Mouse (Mus musculus) ES-E14 (cell line): Measurements from ENCODE around the gene Dock6. TPM values are rescaled to one million over a fixed set of nuclear protein-coding genes. Genes with fewer than 3 reads are reported as not detected.

Experiments used
- DNase-seq: peaks from one replicate; pipeline ENCODE4 v3.0.0-alpha.2; 2013; ENCODE audit warnings: low read depth, low spot score
- H3K27ac ChIP-seq: 2 replicates; pipeline ENCODE4 v1.5.1; 2012; ENCODE audit warnings: low read depth, mild to moderate bottlenecking, low read length, moderate library complexity, mixed read lengths; ENCODE audit not compliant: poor library complexity, insufficient read depth, severe bottlenecking
- H3K36me3 ChIP-seq: 2 replicates; pipeline ENCODE4 v1.6.1; 2012; ENCODE audit warnings: mild to moderate bottlenecking, low read length, moderate library complexity, mixed read lengths; ENCODE audit not compliant: control insufficient read depth, poor library complexity, insufficient read depth, severe bottlenecking
- H3K4me1 ChIP-seq, 2 experiments: fragments of 150-350 bp in 1 of 2; sonication (generic) in 1 of 2; 2 replicates each; pipeline ENCODE4 v1.6.1; 2012; ENCODE audit warnings: low read length in 2 of 2, mild to moderate bottlenecking in 1 of 2, mixed read lengths in 1 of 2; ENCODE audit not compliant: control insufficient read depth in 2 of 2, insufficient read depth in 2 of 2, poor library complexity in 1 of 2
- H3K4me3 ChIP-seq, 2 experiments: fragments of 150-350 bp in 1 of 2; sonication (generic) in 1 of 2; 2 replicates each; pipeline ENCODE4 v1.5.1; 2012; ENCODE audit warnings: low read length in 2 of 2, low read depth in 1 of 2, mild to moderate bottlenecking in 1 of 2, mixed read lengths in 1 of 2; ENCODE audit not compliant: insufficient read depth in 1 of 2, poor library complexity in 1 of 2, severe bottlenecking in 1 of 2
- H3K9ac ChIP-seq: 2 replicates; pipeline ENCODE4 v1.6.1; 2012; ENCODE audit warnings: low read depth, mild to moderate bottlenecking, low read length, mixed read lengths; ENCODE audit not compliant: poor library complexity, insufficient read depth, severe bottlenecking
- H3K9me3 ChIP-seq: fragments of 150-350 bp; sonication (generic); 2 replicates; pipeline ENCODE4 v1.6.1; 2012; ENCODE audit warnings: low read depth, mild to moderate bottlenecking, low read length; ENCODE audit not compliant: control insufficient read depth, insufficient read depth
- CHD2 ChIP-seq: IDR thresholded peaks from 2 replicates; pipeline ENCODE4 v1.6.1; 2014; ENCODE audit warnings: mild to moderate bottlenecking, low read depth, low read length, inconsistent platforms
- HCFC1 ChIP-seq: IDR thresholded peaks from 2 replicates; pipeline ENCODE4 v1.6.1; 2012; ENCODE audit warnings: low read length, inconsistent platforms, borderline replicate concordance; ENCODE audit not compliant: insufficient read depth
- MAFK ChIP-seq: IDR thresholded peaks from 2 replicates; pipeline ENCODE4 v1.6.1; 2014; ENCODE audit warnings: mild to moderate bottlenecking, low read depth, low read length, inconsistent platforms; ENCODE audit not compliant: insufficient read depth
- ZC3H11A ChIP-seq: IDR thresholded peaks from 2 replicates; pipeline ENCODE4 v1.6.1; 2012; ENCODE audit warnings: low read depth, mild to moderate bottlenecking, inconsistent platforms, low read length, borderline replicate concordance
- ZNF384 ChIP-seq: IDR thresholded peaks from 2 replicates; pipeline ENCODE4 v1.6.1; 2012; ENCODE audit warnings: low read depth, low read length, inconsistent platforms
- in situ Hi-C, 2 experiments: fragments of 600-800 bp; cut with MboI; formaldehyde crosslinking; loops; one replicate each; pipeline ENCODE4 v1.15.1; 2025; ENCODE audit warnings: low sequenced_read_pairs in 2 of 2, inconsistent platforms in 1 of 2; ENCODE audit not compliant: unreplicated experiment in 2 of 2
- total RNA-seq: library from RNA; depleted of rRNA; stranded (reverse); fragments of 300-350 nt; gene quantifications from 2 replicates; pipeline ENCODE4 v1.2.3, GENCODE M21; 2012

Gene Dock6
- total RNA-seq, 1 experiment = 45.4 TPM

DNA sequence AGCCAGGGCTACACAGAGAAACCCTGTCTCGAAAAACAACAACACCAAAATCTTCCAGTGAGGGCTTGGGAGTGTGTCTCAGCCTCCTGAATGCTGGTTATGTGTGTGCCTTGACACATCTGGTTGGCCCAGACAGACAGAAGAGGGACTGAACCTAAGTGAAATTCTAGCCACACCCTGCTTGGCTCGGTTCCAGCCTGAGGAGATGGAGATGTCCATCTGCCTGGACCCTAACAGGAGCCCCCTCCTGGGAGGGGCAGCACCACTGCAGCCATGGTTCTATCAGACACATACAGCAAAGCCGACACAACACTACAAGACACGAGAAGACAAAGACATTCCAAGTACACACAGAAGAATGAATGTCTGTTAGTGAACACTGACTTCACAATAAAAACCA lies 34.3 kb downstream of the Dock6 start:
- peaks cover 1 to 2% of the 10 kb centered on the region in 2 experiments; a peak in 1 of 4 replicates for H3K4me1 ChIP-seq
- H3K36me3 ChIP-seq = peaks cover 68% of the 10 kb centered on the region
- no peak overlapping the region for H3K27ac ChIP-seq
- TF ChIP-seq CHD2 = no peak
- TF ChIP-seq HCFC1 = no peak
- TF ChIP-seq ZNF384 = no peak
- TF ChIP-seq ZC3H11A = no peak
- TF ChIP-seq MAFK = no peak
- H3K4me3 ChIP-seq = no peak overlapping the region
- no peak for DNase-seq
- in situ Hi-C loops = no loop called here
- H3K9me3 ChIP-seq = no peaks in the 10 kb centered on the region
- no peak overlapping the region for H3K9ac ChIP-seq

DNA sequence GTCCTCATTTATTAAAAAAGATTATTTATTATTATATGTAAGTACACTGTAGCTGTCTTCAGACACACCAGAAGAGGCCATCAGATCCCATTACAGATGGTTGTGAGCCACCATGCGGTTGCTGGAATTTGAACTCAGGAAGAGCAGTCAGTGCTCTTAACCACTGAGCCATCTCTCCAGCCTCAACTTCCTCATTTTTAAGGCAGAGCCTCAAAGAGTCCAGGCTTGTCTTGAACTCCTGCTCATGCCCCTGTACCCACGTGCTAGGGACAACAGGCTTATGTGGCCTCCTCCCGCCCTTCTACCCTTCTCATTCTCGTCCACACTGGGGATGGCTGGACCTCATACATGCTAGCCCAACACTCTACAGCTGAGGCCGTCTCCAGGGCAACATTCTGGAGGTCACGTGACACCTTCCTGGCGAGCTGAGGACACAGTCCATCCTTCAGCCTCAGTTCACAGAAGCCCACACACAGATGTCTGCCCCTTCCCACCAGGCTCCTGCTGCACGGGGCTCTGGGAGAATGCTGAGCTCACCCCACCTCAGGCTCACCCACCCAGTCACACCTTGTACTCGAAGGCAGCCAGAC lies 35.6 kb downstream of the Dock6 start:
- H3K27ac ChIP-seq = no peak overlapping the region

GRCm38 (mm10) chr9:21811170-21811569 lies 41.3 kb downstream of the Dock6 start:
- no peak for TF ChIP-seq ZC3H11A
- TF ChIP-seq MAFK = no peak
- TF ChIP-seq HCFC1 = no peak
- TF ChIP-seq ZNF384 = peak; percentile 63
- no peak overlapping the region for H3K4me3 ChIP-seq
- in situ Hi-C loops = no loop called here
- peaks cover 0 to 4% of the 10 kb centered on the region in 2 experiments; a peak in 2 of 4 replicates for H3K4me1 ChIP-seq
- no peak overlapping the region for H3K27ac ChIP-seq
- no peaks in the 10 kb centered on the region for H3K9me3 ChIP-seq
- H3K9ac ChIP-seq = no peak overlapping the region
- DNase-seq = no peak
- peaks cover 53% of the 10 kb centered on the region for H3K36me3 ChIP-seq

More for the DNA sequence above, 35.6 kb downstream of the Dock6 start:
- peaks cover 1 to 2% of the 10 kb centered on the region in 2 experiments; a peak in 1 of 4 replicates for H3K4me1 ChIP-seq
- H3K36me3 ChIP-seq = peaks cover 73% of the 10 kb centered on the region
- TF ChIP-seq ZNF384 (no peak), ZC3H11A (no peak)
- no peaks in the 10 kb centered on the region for H3K9me3 ChIP-seq
- H3K4me3 ChIP-seq = no peak overlapping the region
- in situ Hi-C loops = no loop called here
- H3K9ac ChIP-seq = no peak overlapping the region
- DNase-seq = no peak

- in situ Hi-C loops = no loop called here
- no peak overlapping the region for H3K9ac ChIP-seq
- H3K36me3 ChIP-seq = peaks cover 37% of the 10 kb centered on the region
- TF ChIP-seq CHD2 = no peak
- no peak for TF ChIP-seq ZNF384
- no peak for DNase-seq
- H3K27ac ChIP-seq = no peak overlapping the region
- no peak overlapping the region for H3K4me3 ChIP-seq
- no peaks in the 10 kb centered on the region for H3K9me3 ChIP-seq
- peaks cover 0 to 12% of the 10 kb centered on the region in 2 experiments; a peak in 2 of 4 replicates for H3K4me1 ChIP-seq
These were observed 43.9 kb downstream of the Dock6 start for GRCm38 (mm10) chr9:21808561-21808960.

DNA sequence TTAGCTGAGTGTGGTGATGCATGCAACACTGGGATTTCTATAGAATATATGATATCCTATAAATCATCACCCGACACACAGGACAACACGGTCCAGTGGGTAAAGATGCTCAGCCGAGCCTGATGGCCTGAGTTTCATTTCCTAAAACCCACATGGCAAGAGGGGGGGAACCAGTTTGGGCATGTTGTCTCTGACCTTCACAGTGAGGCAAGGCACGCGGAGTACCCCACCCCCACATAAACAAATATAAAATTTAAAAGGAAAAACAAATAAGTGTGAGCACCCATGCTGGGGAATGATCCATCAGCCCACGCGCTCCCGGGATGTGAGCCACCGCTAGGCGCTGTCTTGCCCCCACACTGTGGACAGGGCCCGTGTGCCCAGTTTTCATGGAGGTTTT lies 45.5 kb downstream of the Dock6 start:
- peaks cover 36% of the 10 kb centered on the region for H3K36me3 ChIP-seq

More for the DNA sequence above, 45.5 kb downstream of the Dock6 start:
- in situ Hi-C loops = no loop called here
- H3K9ac ChIP-seq = no peak overlapping the region
- TF ChIP-seq HCFC1 = no peak
- TF ChIP-seq ZNF384 = no peak
- no peak for TF ChIP-seq CHD2
- H3K9me3 ChIP-seq = no peaks in the 10 kb centered on the region
- H3K27ac ChIP-seq = no peak overlapping the region
- no peak overlapping the region for H3K4me3 ChIP-seq
- H3K4me1 ChIP-seq = peaks cover 0 to 12% of the 10 kb centered on the region in 2 experiments; a peak in 2 of 4 replicates
- no peak for DNase-seq
